Mouse (Mus musculus): ENCODE measurements around the gene Ass1.

The Ass1 gene

DNA sequence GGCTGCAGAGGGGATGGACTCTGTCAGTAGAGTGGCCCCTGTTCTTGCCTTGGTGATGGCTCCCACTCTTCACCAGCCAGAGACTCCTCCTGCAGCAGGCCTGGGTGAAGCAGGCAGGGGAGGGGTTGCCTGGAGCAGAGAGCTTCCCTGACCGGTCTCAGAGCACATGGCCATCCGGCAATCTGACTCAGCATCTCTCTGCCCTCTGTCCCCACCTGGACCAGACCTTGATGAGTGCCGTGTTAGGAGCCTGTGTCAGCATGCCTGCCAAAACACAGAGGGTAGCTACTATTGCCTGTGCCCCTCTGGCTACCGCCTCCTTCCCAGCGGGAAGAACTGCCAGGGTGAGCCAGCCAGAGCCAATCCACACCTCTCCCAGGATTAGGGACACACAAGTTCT lies 11.5 kb upstream of the Ass1 start:
- DNase-seq (ENCODE audit: extremely low read depth, low read depth), result no peak

DNA sequence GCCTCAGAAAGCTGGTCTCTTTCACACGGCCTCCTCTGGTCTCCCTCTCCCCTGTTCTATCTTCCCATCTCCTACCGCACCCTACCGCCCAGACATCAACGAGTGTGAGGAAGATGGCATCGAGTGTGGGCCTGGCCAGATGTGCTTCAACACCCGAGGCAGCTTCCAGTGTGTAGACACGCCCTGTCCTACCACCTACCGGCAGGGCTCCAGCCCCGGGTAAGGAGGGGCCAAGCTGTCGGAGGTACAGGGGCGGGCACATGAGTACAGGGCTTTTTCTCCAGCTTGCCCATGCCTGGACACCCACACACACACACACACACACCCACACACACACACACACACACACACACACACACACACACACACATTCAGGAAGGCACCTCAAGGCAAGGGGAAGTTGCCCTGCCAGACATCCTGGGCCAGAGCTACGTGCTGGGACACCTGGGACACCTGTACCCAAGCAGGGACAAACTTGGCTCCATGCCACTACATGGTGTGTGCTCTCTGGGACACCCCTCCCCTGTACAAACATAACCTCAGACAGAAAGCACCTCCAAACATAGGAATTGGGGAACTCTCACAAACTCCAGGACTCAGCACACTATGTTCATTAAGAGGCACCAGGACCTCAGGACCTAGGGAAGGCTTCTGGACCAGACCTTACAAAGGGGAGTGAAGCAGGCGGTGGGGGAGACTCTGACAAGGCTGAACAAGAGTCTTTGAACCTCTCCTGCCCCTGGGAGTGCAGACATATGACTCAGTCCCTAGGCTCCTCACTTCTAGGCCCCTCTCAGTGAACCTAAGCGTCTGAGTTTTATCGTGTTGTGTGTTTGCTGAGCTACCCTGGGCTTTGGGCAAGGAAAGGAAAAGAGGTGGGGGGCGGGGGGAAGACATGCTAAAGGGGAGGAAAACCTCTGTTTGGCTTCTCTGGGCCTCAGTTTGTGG lies 10.7 kb upstream of the Ass1 start:
- DNase-seq (ENCODE audit: extremely low read depth, low read depth), result no peak

DNA sequence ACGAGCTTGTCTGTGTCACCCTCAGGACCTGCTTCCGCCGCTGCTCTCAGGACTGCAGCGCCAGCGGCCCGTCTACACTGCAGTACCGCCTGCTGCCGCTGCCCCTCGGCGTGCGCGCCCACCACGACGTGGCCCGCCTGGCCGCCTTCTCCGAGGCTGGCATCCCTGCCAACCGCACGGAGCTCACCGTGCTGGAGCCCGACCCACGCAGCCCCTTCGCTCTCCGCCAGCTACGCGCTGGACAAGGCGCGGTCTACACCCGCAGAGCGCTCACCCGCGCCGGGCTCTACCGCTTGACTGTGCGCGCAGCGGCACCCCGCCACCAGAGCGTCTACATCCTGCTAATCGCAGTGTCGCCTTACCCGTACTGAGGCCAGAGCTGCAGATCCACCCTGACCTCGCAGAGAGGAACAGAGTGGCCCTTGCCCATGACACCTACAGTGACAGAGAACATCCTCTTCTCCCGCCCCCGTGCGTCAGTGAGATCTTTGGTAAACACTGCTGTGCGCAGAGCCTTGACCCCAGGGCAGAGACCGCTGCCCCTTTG lies 9.9 kb upstream of the Ass1 start:
- no peak for DNase-seq (ENCODE audit: extremely low read depth, low read depth)

DNA sequence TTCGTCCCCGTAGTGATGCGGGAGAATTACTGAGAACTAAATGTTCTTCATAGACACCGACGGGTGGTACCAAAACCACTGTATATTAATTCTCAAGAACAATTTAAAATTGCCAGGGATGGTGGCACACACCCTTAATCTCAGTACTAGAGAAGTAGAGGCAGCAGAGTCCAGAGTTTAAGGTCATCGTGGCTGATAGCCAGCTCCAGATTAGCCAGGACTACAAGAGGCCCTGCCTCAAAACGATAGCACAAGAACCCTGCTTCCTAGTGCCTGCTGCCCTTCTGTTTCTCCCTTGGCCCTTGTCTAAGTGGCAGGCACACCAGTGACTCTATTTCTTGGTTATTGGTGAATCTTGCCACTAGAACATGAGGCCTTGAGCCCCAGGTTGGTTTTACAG lies 9.1 kb upstream of the Ass1 start:
- no peak for DNase-seq (ENCODE audit: extremely low read depth, low read depth)

DNA sequence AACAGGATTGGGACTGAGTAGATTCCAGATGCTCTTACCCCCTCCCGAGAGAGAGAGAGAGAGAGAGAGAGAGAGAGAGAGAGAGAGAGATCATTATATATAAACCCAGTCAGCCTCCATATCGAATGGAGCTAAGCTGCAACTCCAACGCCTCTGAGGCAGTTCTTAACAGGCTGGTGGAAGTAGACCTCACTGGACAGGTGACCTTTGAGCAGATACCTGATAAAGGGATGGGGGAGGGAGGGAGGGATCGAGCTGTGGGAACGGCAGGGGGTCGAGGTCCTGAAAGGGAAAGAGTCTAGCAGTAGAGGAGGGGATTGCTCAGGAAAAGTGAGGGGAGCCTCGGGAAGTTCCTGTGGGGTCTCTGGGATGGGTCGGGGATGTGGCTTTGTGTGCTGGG lies 8.0 kb upstream of the Ass1 start:
- no peak for DNase-seq (ENCODE audit: extremely low read depth, low read depth)

DNA sequence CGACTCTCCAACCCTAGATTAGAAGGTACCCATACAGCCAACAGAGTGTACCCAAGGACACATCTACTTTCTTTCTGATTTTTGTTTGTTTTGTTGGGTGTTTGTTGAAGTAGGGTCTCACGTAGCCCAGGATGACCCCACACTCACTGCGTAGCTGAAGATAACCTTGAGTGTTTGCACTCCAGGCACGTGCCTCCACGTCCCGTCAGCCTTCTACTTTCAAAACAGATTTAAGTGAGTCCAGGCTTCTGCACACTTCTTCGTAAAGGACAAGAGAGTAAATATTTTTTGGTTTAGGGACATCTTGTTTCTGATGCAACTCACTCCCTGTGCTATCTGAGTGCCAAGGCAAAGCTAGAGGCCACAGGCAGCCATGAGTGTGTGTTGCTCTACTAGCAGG lies 6.8 kb upstream of the Ass1 start:
- DNase-seq (ENCODE audit: extremely low read depth, low read depth), result no peak

DNA sequence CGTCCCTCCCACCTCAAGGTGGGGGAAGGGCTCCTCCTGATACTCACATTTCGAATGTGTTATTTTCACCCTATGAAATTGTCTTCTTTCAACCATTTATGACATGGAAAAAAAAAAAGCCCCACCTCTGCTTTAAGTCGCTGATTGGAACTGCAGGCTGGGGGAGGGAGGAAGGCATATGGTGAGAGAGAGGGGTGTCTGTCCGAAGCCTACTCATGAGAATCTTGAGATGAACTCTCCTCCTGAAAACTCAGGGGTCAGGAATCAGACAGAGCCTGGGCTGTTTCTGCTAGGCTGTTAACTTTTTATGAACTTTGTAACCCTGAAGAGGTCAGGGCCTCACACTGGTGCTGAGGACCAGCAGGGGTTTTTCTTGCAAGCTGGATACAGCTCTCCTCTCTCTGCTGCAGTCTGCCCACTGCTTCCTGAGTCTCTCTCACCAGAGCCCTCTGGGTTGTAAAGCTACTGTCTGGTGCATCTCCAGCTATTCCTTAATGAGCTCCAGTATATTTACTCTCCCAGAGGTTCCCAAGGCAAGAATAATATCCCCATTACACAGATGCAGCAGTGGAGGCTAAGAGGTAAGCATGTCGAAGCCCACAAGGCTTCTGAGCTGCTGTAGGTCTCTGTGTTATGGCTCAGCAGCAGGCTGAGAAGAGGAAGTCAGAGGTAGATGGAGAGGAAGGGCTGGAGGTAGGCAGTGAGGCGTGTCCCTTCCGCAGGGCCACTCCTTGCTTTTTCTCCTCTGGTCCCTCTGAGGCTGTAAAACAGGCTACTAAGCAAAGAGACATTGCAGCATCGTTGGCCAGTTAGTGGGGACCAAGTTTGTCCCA lies 6.1 kb upstream of the Ass1 start:
- no peak for DNase-seq (ENCODE audit: extremely low read depth, low read depth)

DNA sequence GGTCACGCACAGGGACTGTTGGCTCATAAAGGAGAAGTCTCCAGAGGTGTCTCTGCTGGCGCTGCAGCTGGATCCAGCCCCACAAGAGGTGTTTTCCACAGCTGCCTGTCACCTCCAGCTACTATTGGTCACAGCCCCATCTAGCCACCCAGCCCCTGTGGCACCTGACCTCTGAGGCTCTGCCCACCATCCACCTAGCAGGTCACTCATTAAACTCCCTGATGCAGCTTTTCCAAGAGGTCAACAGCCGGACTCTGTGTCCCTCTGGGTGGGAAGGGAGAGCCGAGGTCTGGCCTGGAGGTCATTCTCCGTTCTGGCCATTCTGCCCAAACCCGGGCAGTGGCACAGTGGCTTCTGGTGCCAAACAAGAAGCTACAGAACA lies 5.5 kb upstream of the Ass1 start:
- DNase-seq (ENCODE audit: extremely low read depth, low read depth), result no peak

DNA sequence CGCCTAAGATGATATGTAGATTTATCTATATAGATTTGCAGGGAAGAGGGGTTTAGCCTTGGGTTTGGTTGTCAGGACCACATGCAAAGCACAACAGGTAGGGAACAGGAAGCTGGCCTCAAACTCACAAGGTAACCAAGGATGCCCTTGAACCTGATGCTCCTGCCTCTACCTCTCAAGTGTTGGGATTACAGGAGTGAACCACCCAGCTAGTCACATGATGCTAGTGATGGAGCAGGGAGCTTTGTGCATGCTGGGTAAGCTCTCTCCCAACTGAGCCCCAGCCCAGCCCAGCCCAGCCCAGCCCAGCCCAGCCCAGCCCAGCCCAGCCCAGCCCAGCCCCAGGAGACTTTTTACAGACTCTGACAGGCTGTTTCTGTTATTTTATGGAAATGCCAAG lies 2.5 kb upstream of the Ass1 start:
- no peak for DNase-seq (ENCODE audit: extremely low read depth, low read depth)

DNA sequence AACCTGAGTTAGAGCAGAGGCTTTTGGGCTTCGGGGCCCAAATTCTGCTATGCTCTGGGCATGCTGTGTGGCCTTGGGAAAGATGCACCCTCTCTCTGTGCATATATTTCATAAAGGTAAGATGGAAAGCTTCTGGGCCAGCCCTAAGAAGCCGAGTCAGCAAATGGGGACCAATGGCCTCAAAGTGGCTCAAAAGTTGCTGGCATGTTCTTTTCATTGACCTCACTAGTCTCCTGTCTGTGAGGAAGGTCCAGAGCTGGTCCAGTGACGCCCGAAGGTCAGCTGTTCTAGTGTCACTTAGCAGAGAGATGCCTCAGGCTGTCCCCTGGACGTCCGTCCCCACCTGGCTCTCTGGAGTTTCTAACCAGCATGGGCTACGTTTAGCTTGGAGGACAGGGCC lies 1.1 kb upstream of the Ass1 start:
- no peak for DNase-seq (ENCODE audit: extremely low read depth, low read depth)

DNA sequence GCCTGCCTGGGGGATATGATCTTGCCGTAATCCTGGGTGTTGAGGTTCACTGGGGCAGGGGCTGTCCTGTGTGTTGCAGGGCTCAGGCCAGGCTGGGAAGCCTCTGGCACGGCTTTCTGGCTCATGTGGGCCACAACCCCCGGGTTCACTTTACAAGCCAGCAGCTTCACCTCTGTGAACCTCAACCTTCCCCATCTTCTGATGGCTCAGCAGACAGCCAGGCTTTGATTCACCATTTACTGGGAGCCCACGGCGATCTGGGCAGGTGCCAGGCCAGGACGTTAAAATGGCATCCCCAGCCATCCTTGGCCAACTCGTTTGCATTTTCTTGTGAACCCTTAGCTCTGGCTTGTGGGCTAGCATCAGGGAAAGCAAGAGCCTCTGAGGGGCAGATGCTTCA lies 527 bp upstream of the Ass1 start:
- no peak for DNase-seq (ENCODE audit: extremely low read depth, low read depth)

DNA sequence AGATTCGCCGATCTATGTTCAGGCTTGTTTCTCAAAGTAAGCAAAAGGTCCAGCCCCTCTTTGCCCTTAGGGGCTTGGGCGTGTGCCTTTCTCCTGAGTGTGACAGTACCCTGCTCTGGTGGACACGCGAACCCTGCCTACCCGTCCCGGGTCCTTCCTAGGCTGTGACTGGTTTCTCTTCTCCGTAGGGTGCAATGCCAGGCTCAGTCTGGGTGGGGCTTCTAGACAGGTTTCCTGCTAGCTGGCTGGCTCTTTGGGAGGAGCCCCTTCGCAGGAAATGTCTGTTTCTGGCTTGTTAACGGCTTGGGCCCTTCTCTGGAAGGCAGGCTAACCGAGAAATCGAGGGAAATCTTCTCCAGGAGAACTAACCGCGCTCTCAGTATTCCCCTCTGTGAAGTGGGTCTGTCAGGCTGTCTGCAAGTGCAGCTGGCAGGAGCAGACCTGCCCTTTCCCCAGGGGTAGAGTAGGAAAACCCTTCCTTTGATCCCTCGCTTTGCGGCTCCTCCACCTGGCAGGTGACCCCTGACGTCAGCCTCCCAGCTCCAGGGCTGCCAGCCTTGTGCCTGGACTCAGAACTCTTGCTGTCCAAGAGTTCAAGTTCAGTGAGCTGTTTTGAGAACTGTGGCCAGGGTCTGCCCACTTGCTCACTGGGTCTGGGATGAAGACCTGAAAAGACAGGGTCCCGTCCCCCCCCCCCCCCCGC lies 827 bp downstream of the Ass1 start:
- no peak for DNase-seq (ENCODE audit: extremely low read depth, low read depth)

DNA sequence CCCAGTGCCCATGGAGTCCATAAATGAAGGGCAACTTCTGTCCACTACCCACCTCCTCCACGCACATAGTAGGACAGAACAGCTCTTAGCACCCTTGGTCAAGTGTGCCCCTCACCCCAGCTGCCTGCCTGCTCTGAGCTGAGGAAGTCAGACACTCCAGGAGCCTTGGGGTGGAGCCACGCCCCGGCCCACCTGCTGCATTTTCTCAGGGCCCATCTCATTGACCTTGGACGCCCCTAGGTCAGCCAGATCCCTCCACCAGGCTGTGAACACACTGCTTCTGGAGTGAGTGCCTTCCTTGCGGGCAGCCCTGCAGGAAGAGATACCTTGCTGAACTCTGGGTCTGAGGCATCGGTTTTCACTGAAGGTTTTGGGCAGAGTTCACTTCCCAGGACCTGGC lies 1.6 kb downstream of the Ass1 start:
- DNase-seq (ENCODE audit: extremely low read depth, low read depth), result no peak

DNA sequence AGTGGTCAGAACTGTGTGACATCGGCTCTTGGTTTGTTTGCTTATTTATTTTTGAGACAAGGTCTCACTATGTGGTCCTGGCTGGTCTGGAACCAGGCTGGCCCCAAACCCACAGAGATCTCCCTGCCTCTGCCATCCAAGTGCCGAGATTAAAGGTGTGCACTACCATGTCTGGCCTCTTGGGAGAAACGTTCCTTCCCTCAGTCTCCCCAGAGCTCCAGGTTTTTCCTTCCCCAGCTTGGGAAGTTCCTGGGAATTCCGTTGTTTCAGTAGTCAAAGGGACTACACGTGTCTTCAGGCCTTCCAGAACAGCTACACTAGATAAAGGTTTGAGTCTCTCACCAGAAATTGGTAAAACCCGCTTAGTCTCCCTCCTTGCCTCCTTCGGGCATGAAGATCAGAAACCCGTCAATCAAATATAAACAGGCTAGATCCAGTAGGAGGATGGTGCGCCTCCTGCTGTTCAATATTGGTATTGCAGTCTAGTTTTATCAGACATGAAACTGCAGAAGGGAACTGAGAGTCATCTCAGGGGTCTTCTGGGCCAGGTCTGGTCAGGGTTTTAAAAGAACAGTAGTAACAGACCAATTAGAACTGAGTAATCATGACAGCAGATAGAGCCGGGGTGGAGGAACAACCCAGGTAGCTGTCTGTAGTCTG lies 2.5 kb downstream of the Ass1 start:
- DNase-seq (ENCODE audit: extremely low read depth, low read depth), result peak; percentile 55

DNA sequence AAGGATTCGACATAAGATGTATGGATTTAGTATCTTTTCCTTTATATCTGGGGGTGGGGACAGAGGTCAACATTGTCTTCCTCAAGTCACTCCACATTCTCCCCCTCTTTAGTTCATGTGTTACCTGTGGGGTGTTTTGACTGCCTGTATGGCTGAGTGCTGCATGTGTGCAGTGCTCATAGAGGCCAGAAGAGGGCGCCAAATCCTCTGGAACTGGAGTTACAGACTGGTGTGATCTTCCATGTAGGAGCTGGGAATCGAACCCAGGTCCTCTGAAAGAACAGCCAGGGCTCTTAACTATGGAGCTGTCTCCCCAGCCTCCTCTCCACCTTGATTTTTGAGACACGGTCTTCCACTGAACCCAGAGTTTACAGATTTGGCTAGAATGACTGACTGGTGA lies 3.9 kb downstream of the Ass1 start:
- DNase-seq (ENCODE audit: extremely low read depth, low read depth), result no peak

DNA sequence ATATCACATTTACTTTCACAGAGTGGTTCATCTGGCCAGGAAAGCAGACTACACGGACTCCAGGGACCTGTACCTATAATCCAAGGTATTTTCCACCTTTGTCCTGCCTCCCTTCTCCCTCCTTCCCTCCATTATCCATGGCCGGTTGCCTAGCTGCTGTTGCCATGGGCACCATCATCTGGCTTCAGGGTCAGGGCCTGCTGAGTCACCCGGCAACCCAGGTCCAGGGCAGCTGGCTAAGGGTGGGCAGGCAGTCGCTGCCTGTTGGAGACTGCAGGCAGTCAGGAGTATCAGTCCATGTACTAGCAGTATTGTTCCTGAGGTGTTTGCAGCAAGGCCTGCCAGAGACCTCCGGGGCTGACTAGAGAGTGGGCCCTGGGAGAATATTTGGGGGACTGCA lies 4.7 kb downstream of the Ass1 start:
- DNase-seq (ENCODE audit: extremely low read depth, low read depth), result no peak

DNA sequence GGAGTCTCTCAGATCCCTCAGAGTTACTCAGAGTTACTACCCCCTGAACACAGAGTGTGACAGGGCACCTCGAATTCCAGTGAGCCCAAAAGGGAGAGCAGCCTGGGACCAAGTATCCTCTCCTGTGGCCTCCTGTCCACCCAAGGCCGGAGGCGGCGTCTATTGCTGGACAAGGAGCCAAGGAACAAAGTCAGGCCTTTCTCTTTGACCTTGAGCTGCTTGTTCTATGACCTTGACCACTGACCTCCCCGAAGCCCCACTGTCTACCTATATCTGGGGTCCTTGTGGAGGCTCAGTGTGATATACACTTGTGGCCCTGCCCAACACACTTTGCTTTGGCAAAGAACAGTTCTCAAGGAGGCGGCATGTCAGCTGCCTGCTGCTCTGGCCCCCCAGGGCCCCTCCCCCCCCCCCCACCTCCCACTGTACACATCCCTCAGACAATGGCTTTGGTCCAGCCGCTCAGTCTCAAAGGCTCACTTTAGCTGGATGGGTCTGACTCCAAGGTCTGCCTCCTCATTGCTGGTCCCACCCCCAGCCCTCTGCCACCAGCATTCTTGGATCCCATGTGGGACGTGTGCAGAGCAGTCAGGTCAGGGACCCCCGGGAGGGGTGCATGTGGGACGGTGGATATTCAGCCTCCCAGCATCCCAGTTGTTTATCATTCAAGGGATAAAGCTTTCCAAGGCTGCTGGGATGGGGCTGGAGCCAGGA lies 6.3 kb downstream of the Ass1 start:
- DNase-seq (ENCODE audit: extremely low read depth, low read depth), result no peak

DNA sequence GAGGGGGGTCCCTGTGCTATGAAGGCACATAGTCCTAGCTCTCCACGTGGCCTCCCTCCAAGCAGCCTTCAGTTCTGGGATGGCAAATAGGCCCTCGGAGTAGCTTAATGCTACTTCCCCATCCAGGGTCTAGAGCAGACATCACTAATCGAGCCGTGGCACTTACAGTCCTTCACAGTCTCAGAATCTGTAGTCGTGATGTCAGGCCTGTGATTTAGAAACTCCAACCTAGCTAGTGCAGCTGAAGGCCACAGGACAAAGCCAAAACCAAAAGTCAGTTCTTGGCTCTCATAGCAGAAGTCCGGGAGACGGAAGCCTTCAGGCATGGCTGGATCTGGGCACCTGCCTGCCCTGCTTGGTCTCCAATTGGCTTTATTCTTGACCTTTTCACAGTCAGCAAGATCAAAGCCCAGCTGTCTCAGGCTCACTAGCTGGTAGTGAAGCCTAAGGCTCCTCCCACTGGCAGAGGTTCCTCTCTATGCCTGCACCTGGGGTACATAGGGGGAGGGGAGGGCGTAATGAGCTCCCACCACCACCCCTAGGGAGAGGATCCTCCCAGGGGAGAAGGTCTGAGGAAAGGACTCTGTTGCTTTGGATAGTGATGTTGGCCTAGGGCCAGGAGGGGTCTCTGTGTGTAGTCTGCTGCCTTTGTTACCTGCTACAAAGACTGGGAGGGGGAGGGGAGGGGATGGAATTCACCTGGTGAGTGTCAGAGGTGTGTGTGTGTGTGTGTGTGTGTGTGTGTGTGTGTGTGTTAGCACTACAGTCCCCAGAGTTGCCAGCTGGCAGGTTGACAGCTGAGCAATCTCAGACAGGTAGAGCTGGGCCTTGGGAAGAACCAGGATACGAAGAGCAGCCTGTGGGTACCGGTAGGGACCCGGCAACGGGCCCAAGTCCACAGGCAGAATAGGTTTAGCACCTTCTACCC lies 7.5 kb downstream of the Ass1 start:
- no peak for DNase-seq (ENCODE audit: extremely low read depth, low read depth)

DNA sequence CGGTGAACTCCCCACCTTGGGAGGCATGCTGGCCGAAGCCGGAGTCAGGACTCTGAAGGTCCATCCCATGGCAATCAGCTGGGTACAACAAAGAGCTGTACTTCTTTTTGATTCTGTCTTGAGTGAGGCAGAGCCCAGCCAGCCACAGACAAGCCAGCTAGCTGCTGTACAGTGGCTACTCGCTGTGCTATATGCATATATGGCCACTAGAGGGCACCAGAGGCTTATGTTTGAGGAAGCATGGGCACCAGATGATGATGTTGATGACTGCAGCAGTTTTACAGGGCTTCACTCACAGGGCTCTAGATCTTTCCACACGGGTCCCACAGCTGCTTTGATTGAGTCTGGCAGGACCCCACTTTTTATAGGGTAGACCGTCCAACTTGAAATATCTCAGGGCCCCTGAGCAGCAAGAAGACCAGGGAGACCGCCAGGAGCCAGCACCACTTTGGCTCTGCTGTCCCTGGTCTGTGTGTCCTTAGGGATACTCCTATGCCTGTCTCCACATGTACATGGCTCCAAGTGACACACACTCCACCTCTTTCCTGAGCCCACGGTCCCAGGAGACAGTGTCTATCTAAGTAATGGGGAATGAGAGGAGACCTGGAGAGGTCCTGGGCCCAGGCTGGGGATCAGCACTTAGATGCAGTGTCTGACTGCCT lies 13.0 kb downstream of the Ass1 start:
- DNase-seq (ENCODE audit: extremely low read depth, low read depth), result peak; percentile 59

Measured in MEL-GATA-1-ER (cell line).